Mouse (Mus musculus) cerebellum, adult 9-11 months (tissue): ENCODE results near the gene Pop7.

Experiments
- DNase-seq: peaks from one replicate; pipeline ENCODE4 v3.0.0; 2022

The Pop7 gene

GRCm38 (mm10) chr5:137491559-137491958, 10.8 kb downstream of the Pop7 start:
- DNase-seq, result no peak

- no peak for DNase-seq
Measured at GRCm38 (mm10) chr5:137487616-137488015, 14.7 kb downstream of the Pop7 start.

GRCm38 (mm10) chr5:137485851-137486155, 16.5 kb downstream of the Pop7 start:
- no peak for DNase-seq

GRCm38 (mm10) chr5:137485071-137485850, 17.1 kb downstream of the Pop7 start:
- no peak for DNase-seq

- DNase-seq, result no peak
Measured at GRCm38 (mm10) chr5:137481897-137482296, 20.4 kb downstream of the Pop7 start.

- DNase-seq, result peak; percentile 76
Measured at GRCm38 (mm10) chr5:137481138-137481537, 21.2 kb downstream of the Pop7 start.

- no peak for DNase-seq
Measured at GRCm38 (mm10) chr5:137476964-137477363, 25.4 kb downstream of the Pop7 start, which contains the start of gene Zan. Gene Zan, minus strand, starts transcription at chr5:137477064.

- DNase-seq, result no peak
Measured at GRCm38 (mm10) chr5:137474351-137474750, 28.0 kb downstream of the Pop7 start.

GRCm38 (mm10) chr5:137472252-137472904, 29.9 kb downstream of the Pop7 start:
- no peak for DNase-seq

- no peak for DNase-seq
Measured at GRCm38 (mm10) chr5:137466946-137467345, 35.4 kb downstream of the Pop7 start.

- no peak for DNase-seq
Measured at GRCm38 (mm10) chr5:137465049-137465448, 37.3 kb downstream of the Pop7 start.

GRCm38 (mm10) chr5:137455866-137456591, 46.3 kb downstream of the Pop7 start:
- DNase-seq, result no peak

- no peak for DNase-seq
Measured at GRCm38 (mm10) chr5:137455206-137455605, 47.1 kb downstream of the Pop7 start.
